Mouse (Mus musculus) myocyte (in vitro differentiated cells): ENCODE results near the gene Csmd2.

Source experiments
- POLR2A ChIP-seq: IDR thresholded peaks from one replicate; pipeline ENCODE4 v1.6.1; 2011; ENCODE audit warnings: low read depth, mild to moderate bottlenecking, control low read depth, moderate library complexity; ENCODE audit not compliant: insufficient read length
- USF1 ChIP-seq: IDR thresholded peaks from one replicate; pipeline ENCODE4 v1.6.1; 2011; ENCODE audit warnings: low read depth, mild to moderate bottlenecking, control low read depth, moderate library complexity

- TF ChIP-seq USF1 = no peak
- TF ChIP-seq POLR2A = no peak
These were observed 96.8 kb downstream of the Csmd2 start for GRCm38 (mm10) chr4:128084466-128084865.
